Comparison of ENCODE assay signal across 24 mouse cellular contexts in the genomic region with DNA sequence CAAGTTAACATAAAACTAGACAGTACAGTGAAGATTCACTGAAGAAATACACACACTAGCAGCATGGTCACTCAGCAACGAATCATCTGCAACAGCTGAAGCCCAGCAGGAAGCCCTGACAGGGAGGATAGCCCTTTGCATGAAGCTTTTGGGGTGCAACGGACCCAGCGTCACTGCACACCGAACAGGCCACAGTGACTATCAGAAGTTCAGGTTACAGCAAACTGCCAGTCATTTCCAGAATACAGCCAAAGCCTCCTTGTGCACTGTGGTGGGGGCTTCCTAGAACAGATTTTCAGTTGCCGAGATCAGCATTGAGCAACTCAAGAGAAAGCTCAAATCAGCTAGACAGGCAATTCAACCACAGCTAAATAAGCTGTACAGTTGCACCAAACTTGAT. TPM values are rescaled to one million over a fixed set of nuclear protein-coding genes. Genes with fewer than 3 reads are reported as not detected.
DNase-seq lines count a peak whose midpoint lies in the region; ATAC-seq lines count a peak whose summit lies in the region.
"Had no signal": no experiment of that assay in that cellular context is flagged by ENCODE, and none has a peak within 500 bp of the region (broad histone marks: within the 10 kb centered on the region; RNA-seq: fewer than 3 reads in every experiment).

No protein-coding gene starts in this region.

- peaks cover 19% of the 10 kb centered on the region for H3K4me1 ChIP-seq in kidney, embryonic 16.5 days (ENCODE audit: insufficient read depth, low read length)
- peaks cover 18% of the 10 kb centered on the region for H3K4me1 ChIP-seq in embryonic facial prominence, embryonic 13.5 days

- no peak overlapping the region for H3K9ac ChIP-seq in kidney, embryonic 16.5 days (replicated peaks; ENCODE audit: low read length)
- H3K9ac ChIP-seq in embryonic facial prominence, embryonic 13.5 days, result no peak overlapping the region
- H3K9ac ChIP-seq: hindbrain, embryonic 14.5 days; midbrain, embryonic 12.5 days had no signal

- WGBS in kidney, embryonic 16.5 days, result 35% methylated on average over 5 of the region's 5 CpGs
- 52% methylated on average over 5 of the region's 5 CpGs for WGBS in embryonic facial prominence, embryonic 13.5 days

- no peak overlapping the region for H3K4me3 ChIP-seq in kidney, embryonic 16.5 days (ENCODE audit: low read length)
- H3K4me3 ChIP-seq in embryonic facial prominence, embryonic 13.5 days, result no peak overlapping the region
- H3K4me3 ChIP-seq: limb, embryonic 10.5 days; midbrain, embryonic 12.5 days had no signal

- intact Hi-C loops in heart, postnatal 14 days (cut with DNase I), result no loop called here

- peak; percentile 79 for DNase-seq in heart, adult 11 months
- no peak for DNase-seq in heart, postnatal 14 days
- DNase-seq in kidney, adult 11 months, result no peak
- DNase-seq in 416B (ENCODE audit: low read depth), result peak; percentile 84
- DNase-seq: adrenal gland, postnatal 36 days; cerebellum, adult 11-12 months; cerebellum, postnatal 10 days; gastrocnemius, postnatal 14 days; heart, postnatal 36 days; kidney, adult 18-20 months; retina, postnatal 1 day; right cerebral cortex, postnatal 25 days; spleen, adult 18-20 months; thymus, postnatal 36 days had no signal

- no peaks in the 10 kb centered on the region for H3K27me3 ChIP-seq in kidney, embryonic 16.5 days (ENCODE audit: insufficient read depth, low read length)
- H3K27me3 ChIP-seq in embryonic facial prominence, embryonic 13.5 days, result no peaks in the 10 kb centered on the region
- H3K27me3 ChIP-seq: midbrain, embryonic 12.5 days; Patski had no signal

- peak overlapping the region; percentile 42 for H3K4me2 ChIP-seq in kidney, embryonic 16.5 days (replicated peaks; ENCODE audit: low read depth, low read length)
- H3K4me2 ChIP-seq in embryonic facial prominence, embryonic 13.5 days, result peak overlapping the region; percentile 54; the same call in 1 of the 2 replicates
- H3K4me2 ChIP-seq: hindbrain, embryonic 14.5 days; midbrain, embryonic 12.5 days had no signal

- peak overlapping the region; percentile 90 for H3K27ac ChIP-seq in kidney, embryonic 16.5 days (ENCODE audit: low read length)
- H3K27ac ChIP-seq in embryonic facial prominence, embryonic 13.5 days, result 0 out of 2 replicates have a peak overlapping the region, but pooled peaks have one; percentile 16
- H3K27ac ChIP-seq: hindbrain, embryonic 14.5 days; midbrain, embryonic 12.5 days had no signal

- 0 out of 2 replicates have a peak, but pooled peaks have one; percentile 9 for ATAC-seq in kidney, embryonic 16.5 days (ENCODE audit: low FRiP score, low TSS enrichment)
- no peak for ATAC-seq in embryonic facial prominence, embryonic 13.5 days (ENCODE audit: insufficient number of reproducible peaks, insufficient read depth, low FRiP score, low TSS enrichment, low read depth)
- ATAC-seq in erythroid progenitor cell, adult 5-6 weeks (replicated peaks; ENCODE audit: low FRiP score, poor library complexity, severe bottlenecking), result no peak
- ATAC-seq in cerebellum, adult (ENCODE audit: insufficient number of reproducible peaks, low FRiP score, low TSS enrichment), result no peak
- ATAC-seq: forebrain, embryonic 16.5 days; Patski had no signal

- no peaks in the 10 kb centered on the region for H3K9me3 ChIP-seq in kidney, embryonic 16.5 days (ENCODE audit: low read length)
- H3K9me3 ChIP-seq in embryonic facial prominence, embryonic 13.5 days, result no peaks in the 10 kb centered on the region
- H3K9me3 ChIP-seq: G1E; limb, embryonic 10.5 days; midbrain, embryonic 12.5 days had no signal

- peaks cover 5% of the 10 kb centered on the region; the same call in 1 of the 2 replicates for H3K36me3 ChIP-seq in kidney, embryonic 16.5 days (ENCODE audit: insufficient read depth, low read length)
- H3K36me3 ChIP-seq in embryonic facial prominence, embryonic 13.5 days, result no peaks in the 10 kb centered on the region
- H3K36me3 ChIP-seq: limb, embryonic 10.5 days; midbrain, embryonic 12.5 days had no signal

RNA-seq across cellular contexts. Expression of a gene that starts 54.3 kb away (rescaled TPM):
- total RNA-seq in heart, postnatal 14 days (2021), result 10 to 100 TPM; 46.5 to 52.2 TPM
- 136 and 150 TPM in 2 replicates for polyA plus RNA-seq in kidney, embryonic 16.5 days (2015; fragmentation: Nextera tagmentation; extraction: Ambion mirVana)
- 65.1 and 68.4 TPM in 2 replicates for polyA plus RNA-seq in embryonic facial prominence, embryonic 13.5 days (2015; fragmentation: Nextera tagmentation; extraction: Ambion mirVana)
- 44.0 and 59.8 TPM in 2 replicates for total RNA-seq in erythroid progenitor cell, adult 5-6 weeks (2015; ENCODE audit: low replicate concordance)
- 38.5 and 49.5 TPM in 2 replicates for total RNA-seq in erythroid progenitor cell, adult 5-6 weeks (2017; ENCODE audit: low replicate concordance)

RNA-seq across cellular contexts. Expression of a gene that starts 54.4 kb away (rescaled TPM):
- 1 to 10 TPM; 3.9 to 4.0 TPM for total RNA-seq in heart, postnatal 14 days (2021)
- polyA plus RNA-seq in kidney, embryonic 16.5 days (2015; fragmentation: Nextera tagmentation; extraction: Ambion mirVana), result 28.6 and 29.2 TPM in 2 replicates
- 19.4 and 25.0 TPM in 2 replicates for polyA plus RNA-seq in embryonic facial prominence, embryonic 13.5 days (2015; fragmentation: Nextera tagmentation; extraction: Ambion mirVana)
- total RNA-seq in erythroid progenitor cell, adult 5-6 weeks (2015; ENCODE audit: low replicate concordance), result 6.5 TPM in 1 of 2 replicates, not detected in the other
- 6.3 TPM in 1 of 2 replicates, not detected in the other for total RNA-seq in erythroid progenitor cell, adult 5-6 weeks (2017; ENCODE audit: low replicate concordance)

Comparison
In these comparisons a context has a peak if more than half of its experiments do, and no peak if none do; other contexts are left out.
1. DNase-seq: peak in heart, adult 11 months (single experiment) and 416B (single experiment); none in heart, postnatal 14 days (0 of 2) and kidney, adult 11 months (single experiment).